Mouse (Mus musculus): ENCODE measurements around the gene Hk1.

DNA sequence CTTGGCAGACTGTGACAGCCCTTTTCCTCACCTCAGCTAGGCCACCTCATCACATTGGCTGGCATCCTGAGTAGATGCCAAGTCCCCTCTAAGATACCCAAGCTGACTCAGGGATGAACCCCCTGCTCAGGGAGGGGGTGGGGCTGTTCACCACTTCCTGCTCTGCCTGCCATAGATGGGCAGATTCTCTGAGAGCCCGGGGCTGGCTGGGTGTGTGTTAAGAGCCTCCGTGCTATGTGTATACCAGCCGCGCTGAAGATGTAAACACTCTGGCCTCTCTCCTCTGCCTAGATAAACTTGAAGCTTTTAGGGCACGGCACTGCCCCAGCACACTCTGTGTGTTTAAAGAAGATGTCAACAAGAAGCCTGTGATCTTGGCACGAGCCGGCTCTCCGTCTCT lies 131.9 kb downstream of the Hk1 start:
- TF ChIP-seq CTCF (conservative IDR thresholded peaks at IDR 0.05; ENCODE audit: low read length): no peak
- TF ChIP-seq NANOG (IDR thresholded peaks at IDR 0.05; ENCODE audit: borderline replicate concordance, low read length): no peak

All from E14TG2a.4 (cell line).